Mouse (Mus musculus) skeletal muscle tissue, postnatal 0 days (tissue): ENCODE data around the gene Olfr774. TPM values are rescaled to one million over a fixed set of nuclear protein-coding genes. Genes with fewer than 3 reads are reported as not detected.

ENCODE experiments used
- polyA plus RNA-seq: library from polyadenylated mRNA; unstranded; fragments of >200 nt; fragmentation: Nextera tagmentation; extraction: Ambion mirVana; gene quantifications from 2 replicates; pipeline ENCODE4 v1.2.1, GENCODE M21; 2015

Olfr774 gene
- not detected in 2 replicates for polyA plus RNA-seq

DNA sequence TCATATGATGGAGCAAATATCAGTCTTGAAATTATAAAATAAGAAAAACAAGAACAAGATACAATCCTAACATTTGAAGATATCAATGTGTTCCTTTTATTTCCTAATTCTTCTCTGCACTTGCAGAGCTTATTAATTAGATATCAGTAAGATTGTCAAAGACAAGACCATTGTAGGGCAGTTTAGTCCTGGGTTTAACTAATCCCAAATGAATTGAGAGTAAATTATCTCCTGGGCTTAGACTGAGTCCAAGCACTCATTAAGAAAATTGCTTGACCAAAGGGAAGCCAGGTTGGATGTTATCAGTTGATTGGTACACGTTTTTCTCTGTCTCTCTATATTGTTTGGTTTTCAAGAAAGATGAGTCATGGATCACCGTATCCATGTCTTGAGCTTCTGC is at the start of gene Olfr774:
TSS of gene Olfr774 (plus strand) at position 301 of the 400 bp plus-strand sequence.

DNA sequence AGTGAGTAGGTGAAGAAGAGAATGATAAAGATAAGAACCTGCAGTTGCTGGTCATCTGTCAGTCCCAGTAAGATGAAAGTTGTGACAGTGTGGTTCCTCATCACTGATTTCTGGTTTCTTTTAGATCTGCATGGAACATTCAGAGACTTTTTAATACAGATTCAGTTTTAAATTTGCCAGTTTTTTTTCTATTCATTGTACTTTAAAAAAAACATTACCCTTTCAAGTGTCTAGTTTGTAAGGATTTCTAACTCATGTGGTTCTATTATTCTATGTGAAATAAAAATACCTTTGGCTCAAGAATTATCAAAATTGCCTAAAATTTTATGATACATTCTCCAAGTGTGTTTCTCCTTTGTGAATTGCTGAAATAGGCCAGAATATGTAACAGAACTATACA is 48.7 kb upstream of the Olfr774 start, which contains the start of gene Olfr773:
TSS of gene Olfr773 (minus strand) at position 101 of the 400 bp plus-strand sequence.

DNA sequence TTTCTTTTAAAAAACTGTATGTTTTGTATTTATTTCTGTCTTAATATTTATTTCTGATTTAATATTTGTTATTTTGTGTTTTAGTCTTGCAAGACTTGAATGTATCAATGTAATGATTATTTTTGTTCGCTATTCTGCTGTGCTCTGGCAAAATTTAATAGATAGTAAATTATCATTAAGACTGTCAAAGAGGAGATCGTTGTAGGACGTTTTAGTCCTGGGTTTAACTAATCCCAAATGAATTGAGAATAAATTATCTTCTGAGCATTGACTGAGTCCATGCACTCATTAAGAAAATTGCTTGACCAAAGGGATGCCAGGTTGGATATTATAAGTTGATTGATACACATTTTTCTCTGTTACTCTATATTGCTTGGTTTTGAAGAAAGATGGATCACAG is 12.1 kb downstream of the Olfr774 start, which contains the start of gene Olfr775:
TSS of gene Olfr775 (plus strand) at position 301 of the 400 bp plus-strand sequence.

DNA sequence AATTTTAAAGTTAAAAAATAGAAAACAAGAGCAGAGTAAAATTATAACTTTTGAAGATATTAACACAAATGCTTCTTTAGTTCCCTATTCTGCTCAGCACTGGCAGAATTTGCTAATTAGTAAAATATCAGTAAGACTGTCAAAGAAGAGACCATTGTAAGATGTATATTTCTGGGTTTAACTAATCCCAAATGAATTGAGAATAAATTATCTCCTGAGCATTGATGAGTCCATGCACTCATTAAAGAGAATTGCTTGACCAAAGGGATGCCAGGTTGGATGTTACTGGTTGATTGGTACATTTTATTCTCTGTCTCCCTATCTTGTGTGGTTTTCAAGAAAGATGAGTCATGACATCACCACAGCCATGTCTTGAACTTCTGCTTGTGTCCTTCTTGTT is 22.8 kb downstream of the Olfr774 start, which contains the start of gene Olfr776:
TSS of gene Olfr776 (plus strand) at position 301 of the 400 bp plus-strand sequence.

DNA sequence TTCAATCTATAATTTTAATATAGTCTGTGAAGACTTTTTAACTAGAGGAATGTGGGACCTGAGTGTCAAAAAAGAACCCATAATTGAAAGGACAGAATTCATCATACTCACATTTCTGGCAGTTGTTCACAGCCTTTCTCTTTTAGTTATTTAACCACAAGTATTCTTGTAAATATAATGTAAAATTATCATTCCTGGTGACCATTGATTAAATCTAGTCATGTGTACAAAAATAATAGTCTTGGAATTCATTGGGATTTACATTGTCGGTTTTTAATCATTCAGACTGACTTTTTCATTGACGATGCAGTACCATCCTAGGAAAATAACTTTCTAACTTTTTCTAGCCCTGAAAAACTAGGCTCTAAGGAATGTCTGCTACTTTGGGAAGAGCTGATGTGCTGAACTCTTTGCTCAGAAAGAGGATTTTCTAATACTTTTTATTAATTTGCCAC is 35.1 kb downstream of the Olfr774 start, which contains the start of gene Olfr777:
TSS of gene Olfr777 (minus strand) at position 405 of the 455 bp plus-strand sequence.

Other genes starting within 250 kb of the Olfr774 start
- gene Olfr9, start 246.8 kb upstream of the Olfr774 start, polyA plus RNA-seq = not detected in 2 replicates
- not detected in 2 replicates for gene Olfr763, start 225.4 kb upstream of the Olfr774 start, polyA plus RNA-seq
- gene Olfr764-ps1, start 196.3 kb upstream of the Olfr774 start, polyA plus RNA-seq = not detected in 2 replicates
- gene Olfr765, start 186.2 kb upstream of the Olfr774 start, polyA plus RNA-seq = not detected in 2 replicates
- gene Olfr766-ps1, start 167.2 kb upstream of the Olfr774 start, polyA plus RNA-seq = not detected in 2 replicates
- not detected in 2 replicates for gene Olfr767, start 153.3 kb upstream of the Olfr774 start, polyA plus RNA-seq
- not detected in 2 replicates for gene Olfr768, start 136.8 kb upstream of the Olfr774 start, polyA plus RNA-seq
- gene Olfr769, start 118.3 kb upstream of the Olfr774 start, polyA plus RNA-seq = not detected in 2 replicates
- gene Olfr770, start 97.2 kb upstream of the Olfr774 start, polyA plus RNA-seq = not detected in 2 replicates
- gene Olfr771, start 71.5 kb upstream of the Olfr774 start, polyA plus RNA-seq = not detected in 2 replicates
- gene Olfr772, start 58.3 kb upstream of the Olfr774 start, polyA plus RNA-seq = not detected in 2 replicates
- gene Olfr773, start 48.8 kb upstream of the Olfr774 start, polyA plus RNA-seq = not detected in 2 replicates
- not detected in 2 replicates for gene Olfr775, start 12.2 kb downstream of the Olfr774 start, polyA plus RNA-seq
- not detected in 2 replicates for gene Olfr776, start 22.9 kb downstream of the Olfr774 start, polyA plus RNA-seq
- not detected in 2 replicates for gene Olfr777, start 35.3 kb downstream of the Olfr774 start, polyA plus RNA-seq
- not detected in 2 replicates for gene Olfr780, start 81.9 kb downstream of the Olfr774 start, polyA plus RNA-seq
- gene Olfr781, start 92.7 kb downstream of the Olfr774 start, polyA plus RNA-seq = not detected in 2 replicates
- not detected in 2 replicates for gene Olfr782, start 112.6 kb downstream of the Olfr774 start, polyA plus RNA-seq
- gene Olfr784, start 147.9 kb downstream of the Olfr774 start, polyA plus RNA-seq = 0.06 TPM in 1 of 2 replicates, not detected in the other
- gene Olfr785, start 169.2 kb downstream of the Olfr774 start, polyA plus RNA-seq = not detected in 2 replicates
- not detected in 2 replicates for gene Olfr786, start 191.1 kb downstream of the Olfr774 start, polyA plus RNA-seq
- not detected in 2 replicates for gene Olfr787, start 225.7 kb downstream of the Olfr774 start, polyA plus RNA-seq
- not detected in 2 replicates for gene Olfr788, start 234.8 kb downstream of the Olfr774 start, polyA plus RNA-seq
- not detected in 2 replicates for gene Olfr789, start 248.5 kb downstream of the Olfr774 start, polyA plus RNA-seq